Mouse (Mus musculus) retina, adult 2 months (tissue): ENCODE data around the gene Dmgdh.

Experiments
- DNase-seq: peaks from one replicate; pipeline ENCODE4 v3.0.0-alpha.2; 2012; ENCODE audit warnings: low read depth, low spot score

Dmgdh gene

DNA sequence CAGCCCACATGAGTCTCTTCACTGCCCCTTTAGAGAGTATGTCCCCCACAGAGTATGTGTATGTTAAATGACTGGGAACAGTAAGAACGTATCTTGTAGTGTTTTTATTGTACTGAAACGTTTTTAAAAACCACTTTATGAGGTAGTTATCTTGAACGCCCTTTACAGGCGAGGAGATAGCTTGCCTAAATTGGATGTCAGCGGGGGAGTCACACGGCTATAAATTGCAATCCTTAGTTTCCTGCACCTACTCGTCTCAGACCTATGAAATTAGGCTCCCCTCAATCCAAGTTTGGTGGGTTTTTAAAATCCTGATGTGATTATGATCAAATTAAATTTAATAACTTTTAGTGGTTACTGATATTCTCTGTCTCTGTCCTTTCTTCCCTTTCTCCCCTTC is 98.6 kb downstream of the Dmgdh start:
- no peak for DNase-seq

DNA sequence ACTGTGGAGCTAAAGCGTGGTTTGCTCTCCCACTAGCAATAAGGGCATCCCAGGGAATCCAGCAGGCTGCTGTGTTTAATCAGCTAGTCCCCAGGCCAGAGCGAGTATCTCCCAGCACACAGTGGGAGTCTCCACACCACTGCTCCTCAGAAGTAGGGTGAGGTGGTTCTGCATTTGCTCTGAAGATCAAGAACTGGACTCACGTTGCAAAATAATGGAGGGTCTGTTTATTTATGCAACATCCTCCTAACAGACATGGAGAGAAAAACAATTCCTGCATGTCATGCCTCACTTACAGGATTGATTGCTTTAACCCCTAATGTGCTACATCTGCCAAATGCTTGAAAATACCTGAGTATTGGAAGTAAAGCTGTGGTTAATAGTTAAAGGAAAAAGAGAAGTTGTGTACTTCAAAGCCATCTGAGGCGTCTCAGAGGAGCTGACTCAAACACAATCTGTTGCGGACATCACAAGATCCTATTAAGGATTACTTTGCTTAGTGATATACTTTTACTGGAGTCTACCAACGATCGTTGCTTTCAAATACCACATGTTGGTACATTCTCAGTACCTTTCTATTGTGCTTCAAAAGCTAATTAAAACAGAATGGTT is 99.6 kb downstream of the Dmgdh start:
- no peak for DNase-seq

DNA sequence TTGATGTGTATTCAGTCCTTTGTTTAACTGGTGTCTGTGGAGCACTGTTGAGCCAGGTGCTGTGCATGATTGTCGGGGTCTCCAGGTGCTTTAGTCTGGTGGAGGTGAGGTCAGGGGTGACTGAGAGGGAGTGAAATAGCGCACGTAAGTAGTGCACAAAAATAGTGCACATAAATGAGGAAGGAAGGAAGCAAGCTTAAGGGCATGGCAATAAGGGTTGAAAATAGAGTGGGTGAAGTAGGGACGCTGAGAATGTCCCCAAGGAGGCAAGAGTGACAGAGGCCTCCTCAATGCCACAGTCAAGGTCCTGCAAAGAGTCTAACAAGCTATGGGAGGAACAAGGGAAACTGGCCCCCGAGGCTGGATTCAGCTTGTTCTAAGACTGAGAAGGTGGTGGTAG is 108.6 kb downstream of the Dmgdh start:
- DNase-seq, result no peak

DNA sequence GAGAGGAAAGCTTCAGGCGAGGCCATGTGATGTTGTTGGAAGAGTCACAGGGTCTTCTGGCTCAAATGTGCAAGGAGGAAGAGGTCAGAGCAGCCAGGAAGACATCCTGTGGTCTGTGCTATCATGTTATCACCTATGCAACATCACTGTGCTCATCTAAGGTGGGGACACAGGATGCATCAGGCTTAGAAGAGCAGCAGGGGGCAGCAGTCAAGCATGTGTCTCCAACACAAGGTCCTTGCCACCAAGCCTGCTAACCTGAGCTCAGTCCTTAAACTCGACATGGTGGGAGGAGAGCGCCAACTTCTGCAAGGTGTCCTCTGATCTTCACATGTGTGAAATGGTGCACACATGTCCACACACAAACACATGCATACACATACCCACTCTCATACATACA is 111.1 kb downstream of the Dmgdh start:
- no peak for DNase-seq

DNA sequence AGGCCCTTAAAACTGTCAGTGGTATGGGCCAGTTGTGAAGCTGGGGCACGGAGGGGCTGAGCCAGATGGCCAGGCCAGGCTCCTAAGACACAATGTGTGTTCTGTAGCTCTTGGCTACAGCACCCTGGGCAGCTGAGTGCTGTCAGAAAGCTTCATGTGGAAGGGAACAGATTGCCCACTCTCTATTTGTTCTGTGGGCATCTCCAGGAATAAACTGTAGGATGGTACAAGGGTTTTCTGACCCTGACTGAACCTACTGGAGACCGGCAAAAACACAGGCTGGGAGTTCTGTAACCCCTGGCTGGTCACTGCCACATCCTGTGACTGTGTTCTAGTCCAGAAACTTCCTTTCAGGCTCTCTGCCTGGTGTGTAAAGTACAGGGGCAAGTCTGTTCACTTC is 111.8 kb downstream of the Dmgdh start:
- no peak for DNase-seq

DNA sequence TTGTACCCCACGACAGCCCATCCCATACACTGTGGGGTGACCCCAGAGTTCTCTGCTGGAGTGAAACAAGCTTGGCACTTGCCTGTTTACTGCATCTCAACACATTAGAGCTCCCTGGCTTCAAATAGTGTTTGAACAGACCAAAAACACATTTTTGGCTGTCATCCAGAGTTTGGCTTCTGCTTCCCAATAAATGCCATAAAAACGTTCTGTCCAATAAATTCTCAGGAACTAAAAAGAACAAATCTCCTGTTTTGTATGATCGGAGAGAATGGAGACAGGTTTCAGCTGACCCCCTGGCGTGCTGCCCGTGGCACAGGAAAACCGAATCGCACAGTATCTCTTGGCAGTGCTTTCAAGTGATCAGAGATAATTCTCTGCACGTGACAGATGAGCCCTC is 113.4 kb downstream of the Dmgdh start:
- DNase-seq, result no peak

DNA sequence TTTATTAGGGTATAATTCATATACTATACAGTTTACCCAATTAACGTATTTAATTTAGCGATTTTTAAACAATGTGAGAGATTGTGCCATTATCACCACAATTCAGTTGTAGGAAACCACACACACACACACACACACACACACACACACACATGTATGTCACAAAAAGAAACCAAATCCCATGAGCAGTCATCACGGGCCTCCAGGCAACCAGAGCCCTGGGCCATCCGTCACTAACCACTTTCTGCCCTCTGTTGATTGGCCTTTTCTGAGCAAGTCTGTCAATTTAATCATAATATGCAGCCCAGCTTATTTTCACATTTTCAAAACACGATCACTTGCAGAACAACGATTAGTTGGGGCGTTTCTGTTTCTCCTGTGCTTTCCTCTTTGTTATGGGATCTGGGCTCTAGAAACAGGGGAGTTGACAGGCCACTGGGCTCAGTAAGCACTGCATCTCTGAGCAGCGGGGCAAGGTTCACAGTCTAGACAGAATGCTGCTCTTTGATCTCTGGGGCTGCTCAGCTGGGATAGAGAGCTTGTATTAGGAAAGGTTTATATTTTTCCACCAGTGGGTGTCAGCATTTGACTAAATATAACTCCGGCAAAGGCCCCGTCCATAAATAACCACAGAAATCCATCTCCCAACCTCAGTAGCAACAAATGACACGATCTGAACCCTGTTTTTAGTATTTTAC is 118.9 kb downstream of the Dmgdh start:
- DNase-seq, result no peak

DNA sequence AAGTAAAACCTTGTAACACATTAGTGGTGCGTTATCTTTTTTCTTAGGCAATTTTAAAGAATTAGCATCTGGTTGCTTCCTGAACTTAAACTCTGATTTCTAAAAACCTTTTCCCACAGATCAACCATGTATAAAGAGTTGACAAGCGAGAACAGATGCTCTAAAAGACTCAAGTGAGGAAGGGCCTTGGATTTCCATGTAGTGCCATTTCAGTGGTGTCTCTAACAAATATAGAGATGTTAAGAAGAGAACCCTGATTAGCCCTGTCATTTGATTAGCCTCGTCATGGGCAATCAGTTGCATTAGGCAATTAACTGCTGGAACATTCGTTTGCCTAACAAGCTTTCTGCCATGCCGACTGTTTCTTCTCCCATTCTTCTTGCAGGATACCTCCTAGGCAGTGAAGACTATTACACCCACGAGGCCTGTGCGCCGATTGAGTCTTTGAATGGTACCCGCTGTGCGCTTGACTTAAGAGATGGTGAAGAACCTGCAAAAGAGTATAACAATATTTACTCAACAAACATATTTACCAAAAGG is 119.5 kb downstream of the Dmgdh start:
- no peak for DNase-seq

DNA sequence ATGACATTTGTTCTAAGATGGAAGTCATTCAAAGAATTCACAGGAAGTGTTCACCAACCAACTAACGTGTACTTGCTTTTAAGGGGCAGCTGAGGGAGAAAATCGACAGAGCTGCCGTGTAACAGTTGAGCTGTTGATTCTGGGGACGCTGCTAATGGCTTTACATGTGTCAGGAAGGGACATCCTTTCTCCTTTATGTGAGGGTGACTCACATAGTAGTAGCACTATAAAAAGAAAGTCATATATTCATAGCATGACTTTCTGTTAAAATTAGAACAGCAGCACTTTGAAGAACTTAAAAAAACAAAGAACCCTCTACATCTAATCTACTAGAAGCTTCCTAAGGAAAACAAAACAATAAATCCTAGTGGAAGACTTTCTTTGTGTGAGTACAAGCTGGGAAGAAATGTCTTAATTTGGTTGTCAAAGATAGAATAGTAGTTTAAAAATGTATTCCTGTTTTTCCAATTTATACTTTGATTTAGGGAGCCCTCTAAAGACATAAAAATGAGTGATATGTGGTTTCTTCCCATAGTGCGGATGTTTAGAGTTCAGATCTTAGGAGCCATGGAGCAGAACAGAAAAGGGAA is 122.9 kb downstream of the Dmgdh start:
- DNase-seq, result no peak
